Mouse (Mus musculus) gastrocnemius, adult 8-10 months (tissue): ENCODE measurements around the gene Wasl. TPM values are rescaled to one million over a fixed set of nuclear protein-coding genes. Genes with fewer than 3 reads are reported as not detected.

Experiments used
- DNase-seq, 2 experiments: peaks; one replicate each; pipeline ENCODE4 v3.0.0; 2022; ENCODE audit warnings: low spot score in 2 of 2
- total RNA-seq, 4 experiments: library from RNA; stranded (reverse); gene quantifications; 2 replicates each; pipeline ENCODE4 v1.2.4; 2022

The Wasl gene
- total RNA-seq, 4 experiments from 2014 or later = 11.5 to 15.7 (median 15.4) TPM

DNA sequence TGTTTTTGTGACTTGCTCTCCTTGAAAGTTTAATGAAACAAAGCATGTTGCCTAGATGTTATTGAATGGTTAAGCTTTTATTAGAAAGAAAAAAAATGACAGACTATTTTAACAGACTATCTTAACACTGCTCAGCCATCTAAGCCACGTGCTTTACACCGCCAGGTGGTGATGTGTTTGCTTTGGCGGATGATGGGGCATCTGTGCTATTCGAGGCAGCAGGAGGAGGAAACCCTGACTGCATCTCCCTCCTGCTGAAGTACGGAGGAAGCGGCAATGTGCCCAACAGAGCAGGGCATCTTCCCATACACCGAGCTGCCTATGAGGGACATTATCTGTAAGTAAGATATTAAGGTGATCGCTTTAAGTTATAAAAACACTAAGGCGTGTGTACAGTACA is 100.7 kb downstream of the Wasl start:
- DNase-seq = no peak

Other genes starting within 250 kb of the Wasl start
- gene Iqub, start 149.9 kb downstream of the Wasl start, total RNA-seq = under 1 TPM; 0.10 to 0.27 (median 0.19) TPM
- 100 to 1,000 TPM; 471 to 626 (median 563) TPM for gene Ndufa5, start 137.0 kb downstream of the Wasl start, total RNA-seq
- 10 to 100 TPM; 61.5 to 83.0 (median 66.8) TPM for gene Asb15, start 136.9 kb downstream of the Wasl start, total RNA-seq
- gene Lmod2, start 67.2 kb downstream of the Wasl start, total RNA-seq = 100 to 1,000 TPM; 142 to 191 (median 167) TPM
- gene Hyal6, start 68.2 kb upstream of the Wasl start, total RNA-seq = not detected
- gene Hyal4, start 83.3 kb upstream of the Wasl start, total RNA-seq = not detected
- gene Spam1, start 126.2 kb upstream of the Wasl start, total RNA-seq = not detected
- not detected for gene Hyal5, start 193.0 kb upstream of the Wasl start, total RNA-seq